Mouse (Mus musculus) heart, adult 2 months (tissue): ENCODE data around the gene Klk10.

Experiments used
- CTCF ChIP-seq: fragments of 200-600 bp; IDR thresholded peaks from 2 replicates; pipeline ENCODE4 v1.8.1; 2022; ENCODE audit warnings: antibody characterized with exemption, mild to moderate bottlenecking, moderate library complexity
- EP300 ChIP-seq: fragments of 200-500 bp; IDR thresholded peaks from 2 replicates; pipeline ENCODE4 v1.6.1; 2011; ENCODE audit warnings: low read depth, low read length, control low read depth; ENCODE audit not compliant: insufficient read depth

- no peak for TF ChIP-seq EP300
- TF ChIP-seq CTCF, result no peak
These were observed 7.9 kb upstream of the Klk10 start for GRCm38 (mm10) chr7:43772901-43773300.
